Mouse (Mus musculus) left cerebral cortex, adult 8-10 months (tissue): ENCODE results near the gene Ddc. TPM values are rescaled to one million over a fixed set of nuclear protein-coding genes. Genes with fewer than 3 reads are reported as not detected.

ENCODE experiments used
- DNase-seq, 2 experiments: peaks; one replicate each; pipeline ENCODE4 v3.0.0; 2022; ENCODE audit warnings: low spot score in 2 of 2
- total RNA-seq, 4 experiments: library from RNA; stranded (reverse); gene quantifications; 2 replicates each; pipeline ENCODE4 v1.2.4; 2022

Gene Ddc
- total RNA-seq, 4 experiments from 2014 or later = 6.6 to 8.9 (median 7.8) TPM

DNA sequence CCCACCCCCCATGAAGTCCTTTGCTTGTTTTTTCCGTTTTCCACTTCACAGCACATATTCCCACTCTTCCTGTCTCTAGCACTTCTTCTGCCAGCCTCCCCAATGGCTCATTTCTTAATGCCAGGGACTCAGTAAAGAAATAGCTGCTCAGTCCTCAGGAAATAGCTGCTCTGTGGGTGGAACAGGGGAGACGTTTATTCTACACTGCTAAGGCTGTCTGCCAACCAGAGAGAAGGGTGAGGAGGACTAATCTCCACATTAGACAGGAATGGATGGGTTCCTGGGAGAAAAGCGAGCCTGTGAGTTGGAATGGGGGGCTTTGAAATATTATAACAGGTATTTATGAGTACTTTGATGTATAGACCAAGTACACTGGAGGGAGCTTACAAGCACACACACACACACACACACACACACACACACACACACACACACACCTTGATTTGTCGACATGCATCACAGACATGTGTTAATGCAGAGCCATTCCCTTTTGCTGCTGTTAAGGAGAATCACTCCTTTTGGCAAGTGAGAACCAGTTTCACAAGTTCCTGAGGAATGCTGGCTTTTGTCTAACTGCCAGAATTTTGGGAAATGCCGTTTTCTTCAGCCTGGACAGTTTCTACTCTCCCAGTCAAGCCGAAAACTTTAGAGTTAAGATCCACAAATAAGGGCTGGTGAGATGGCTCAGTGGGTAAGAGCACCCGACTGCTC lies 9.9 kb upstream of the Ddc start:
- DNase-seq = no peak

DNA sequence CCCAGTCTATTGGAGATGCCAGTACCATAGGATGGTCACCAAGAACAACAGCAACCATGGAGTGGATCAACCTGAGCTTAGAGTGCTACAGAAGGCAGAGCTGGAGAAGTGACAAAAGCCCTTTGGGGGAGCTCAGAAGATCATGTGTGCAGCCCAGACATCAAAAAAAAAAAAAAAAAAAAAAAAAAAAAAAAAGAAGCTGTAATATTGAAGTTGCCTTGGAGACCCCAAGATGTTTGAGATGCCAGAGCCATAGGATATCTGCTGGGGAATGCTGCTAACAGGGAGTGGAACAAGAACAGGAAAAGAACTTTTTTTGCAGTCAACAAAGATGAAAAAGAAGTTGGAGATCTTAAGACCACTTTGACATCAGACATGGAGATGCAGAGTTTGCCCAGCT lies 7.6 kb upstream of the Ddc start:
- no peak for DNase-seq

GRCm38 (mm10) chr11:11904995-11905394 lies 7.1 kb upstream of the Ddc start:
- no peak for DNase-seq

GRCm38 (mm10) chr11:11901509-11901908 lies 3.6 kb upstream of the Ddc start:
- DNase-seq = no peak

DNA sequence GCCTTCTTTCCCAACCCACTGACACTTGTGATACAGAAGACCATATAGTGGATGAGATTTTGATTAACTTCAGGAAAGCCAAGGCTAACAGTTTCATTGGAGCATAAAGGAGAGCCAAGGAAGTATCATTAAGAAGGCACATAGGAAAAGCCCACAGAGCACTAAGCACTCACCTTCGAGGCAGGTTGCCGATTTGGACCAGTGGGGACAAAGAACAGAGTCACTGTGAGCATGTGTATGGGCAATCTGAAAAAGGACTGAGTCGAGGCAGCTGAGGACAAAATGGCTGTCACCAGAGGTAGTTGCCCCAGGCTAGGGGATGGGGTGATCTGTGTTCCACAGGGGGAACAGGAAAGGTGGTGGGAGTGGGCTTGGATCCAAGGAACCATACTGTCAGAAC lies 552 bp upstream of the Ddc start:
- DNase-seq = no peak

DNA sequence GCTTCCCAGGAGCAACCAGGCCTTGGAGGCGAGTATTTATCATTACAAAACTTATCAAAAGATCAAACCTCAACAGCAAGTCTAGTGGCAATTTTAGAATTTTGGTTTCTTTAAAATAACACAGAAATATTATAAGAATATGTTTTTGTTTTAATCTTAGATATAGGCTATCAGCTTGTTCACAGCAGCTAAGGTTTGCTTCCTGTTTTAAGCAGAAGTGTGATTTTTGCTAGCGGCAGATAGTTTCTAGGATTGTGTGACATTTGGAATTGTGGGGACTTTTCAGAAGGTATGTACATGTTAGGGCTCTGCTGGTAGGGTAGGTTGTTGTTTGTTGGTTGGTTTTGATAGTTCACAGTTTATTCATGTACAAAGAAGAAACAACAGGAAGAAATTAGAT lies 2.5 kb downstream of the Ddc start:
- DNase-seq = no peak

GRCm38 (mm10) chr11:11893769-11894168 lies 4.2 kb downstream of the Ddc start:
- DNase-seq = no peak

- no peak for DNase-seq
These were observed 4.8 kb downstream of the Ddc start for GRCm38 (mm10) chr11:11892993-11893602.

GRCm38 (mm10) chr11:11891832-11892231 lies 6.1 kb downstream of the Ddc start:
- DNase-seq = no peak

DNA sequence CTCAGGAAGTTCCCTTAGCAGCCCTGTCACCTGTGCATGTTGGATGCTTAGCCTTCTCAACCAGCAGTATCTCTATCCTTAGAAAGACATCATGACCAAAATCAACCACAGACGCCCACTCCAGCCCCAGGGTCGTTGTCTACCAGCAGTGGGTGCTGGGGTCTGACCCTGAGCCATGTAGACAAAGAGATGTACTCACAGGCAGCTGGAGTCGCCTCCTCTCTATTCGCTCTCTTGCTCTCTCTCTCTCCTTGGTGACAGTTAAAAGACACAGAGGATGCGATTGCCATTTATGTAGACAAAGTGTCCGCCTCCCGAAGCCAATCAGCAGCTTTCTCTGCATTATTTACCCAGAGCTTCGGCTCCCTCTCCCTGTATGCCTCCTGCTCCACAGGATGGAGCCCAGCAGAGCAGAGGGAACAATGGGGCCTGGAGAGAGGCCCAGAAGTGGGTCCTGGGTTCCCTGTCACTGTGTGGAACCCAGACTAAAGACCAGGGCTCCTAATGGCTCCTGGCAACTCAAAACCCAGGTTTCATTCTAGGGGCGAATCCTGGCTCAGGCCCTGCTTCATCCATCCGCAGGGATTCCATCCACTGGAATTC lies 7.7 kb downstream of the Ddc start:
- DNase-seq = no peak

- DNase-seq = no peak
These were observed 9.2 kb downstream of the Ddc start for GRCm38 (mm10) chr11:11888727-11889126.

- no peak for DNase-seq
These were observed 9.9 kb downstream of the Ddc start for GRCm38 (mm10) chr11:11888051-11888450.

GRCm38 (mm10) chr11:11886403-11886998 lies 11.4 kb downstream of the Ddc start:
- no peak for DNase-seq

- no peak for DNase-seq
These were observed 12.0 kb downstream of the Ddc start for GRCm38 (mm10) chr11:11885921-11886320.

DNA sequence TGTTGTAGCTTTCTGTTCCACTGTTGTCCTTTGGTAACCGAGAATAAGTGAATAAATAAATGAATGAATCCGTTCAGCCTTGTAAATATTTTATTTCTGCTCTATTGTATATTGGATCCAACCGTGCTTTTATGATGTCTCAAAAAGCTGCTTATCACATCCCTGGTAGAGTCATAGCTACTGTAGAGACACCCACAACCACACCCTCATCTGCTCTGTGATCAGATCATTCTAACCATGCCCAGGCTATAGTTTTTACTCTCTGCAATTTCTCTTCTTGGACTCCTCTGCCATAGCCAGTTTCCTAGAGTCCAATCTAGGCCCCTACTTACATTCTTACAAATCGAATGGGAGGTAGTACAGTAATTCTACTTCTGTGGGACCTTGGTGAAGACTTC lies 12.7 kb downstream of the Ddc start:
- DNase-seq = no peak

GRCm38 (mm10) chr11:11884533-11885245 lies 13.3 kb downstream of the Ddc start:
- DNase-seq = no peak

DNA sequence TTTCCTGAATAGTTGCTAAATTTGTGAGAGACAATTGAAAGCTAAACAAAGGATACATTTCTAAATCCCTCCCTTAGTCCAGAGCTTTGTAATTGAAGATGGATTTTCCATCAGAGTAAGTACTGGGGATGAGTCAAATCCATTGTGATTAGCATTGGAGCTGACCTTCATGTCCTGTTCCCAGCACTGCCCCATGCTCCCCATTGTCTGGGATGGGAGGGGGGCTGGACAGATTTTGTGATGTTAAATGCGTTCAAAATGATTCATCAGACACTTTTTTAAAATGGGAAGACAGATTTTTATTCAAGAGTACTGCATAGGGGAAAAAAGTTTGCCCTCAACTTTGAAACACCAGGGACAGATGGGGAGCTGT lies 16.2 kb downstream of the Ddc start:
- no peak for DNase-seq

DNA sequence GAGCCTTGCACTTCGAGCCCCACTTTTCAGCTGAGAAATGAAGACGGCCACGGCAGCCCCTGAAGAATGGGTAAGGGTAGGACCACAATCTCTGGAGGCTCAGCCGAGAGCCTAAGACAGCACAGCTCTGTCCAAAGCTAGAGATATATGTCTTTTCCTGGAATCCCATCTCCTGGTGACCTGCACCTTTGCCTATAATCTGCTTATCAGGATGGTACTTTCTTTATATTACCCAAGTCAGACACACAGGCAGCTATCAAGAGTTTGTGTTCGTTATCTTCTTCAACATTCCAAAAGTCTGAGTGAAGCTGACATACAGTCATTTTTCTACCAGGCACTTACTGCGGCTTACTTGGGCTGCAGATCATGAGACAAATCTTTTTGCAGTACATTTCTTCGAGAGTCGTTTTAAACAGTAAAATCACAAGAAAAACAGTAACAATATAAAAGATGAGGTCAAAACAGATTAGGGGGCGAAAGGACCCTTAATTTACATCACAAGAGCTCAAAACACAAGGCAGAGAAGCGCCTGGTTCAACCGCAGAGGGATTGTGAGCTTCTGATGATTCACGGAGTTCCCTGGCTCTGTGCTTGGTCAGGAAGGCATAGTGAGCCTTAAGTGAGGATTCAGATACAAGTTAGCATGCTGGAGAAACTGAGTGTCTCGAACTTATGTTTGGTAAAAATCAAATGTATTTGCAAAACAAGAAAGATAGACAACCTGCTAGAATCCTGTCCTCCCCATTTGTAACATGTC lies 16.7 kb downstream of the Ddc start:
- DNase-seq = no peak

DNA sequence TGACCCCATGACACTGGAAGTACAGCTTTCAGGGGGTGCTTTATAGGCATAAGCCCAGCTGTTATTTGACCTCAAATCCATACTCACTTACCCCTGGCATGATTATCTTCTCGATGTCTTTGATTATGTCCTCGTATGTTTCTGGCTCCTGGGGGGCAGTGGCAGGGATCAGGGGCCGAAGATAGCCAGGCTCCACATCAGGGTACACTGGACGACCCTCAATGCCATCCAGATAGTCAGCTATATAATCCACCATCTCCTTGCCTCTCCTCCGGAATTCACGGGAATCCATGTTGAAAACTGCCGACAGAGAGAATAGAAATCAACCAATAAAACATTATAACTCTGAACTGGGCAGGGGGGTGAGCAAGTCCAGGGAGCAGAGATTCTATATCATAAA lies 17.6 kb downstream of the Ddc start:
- no peak for DNase-seq

DNA sequence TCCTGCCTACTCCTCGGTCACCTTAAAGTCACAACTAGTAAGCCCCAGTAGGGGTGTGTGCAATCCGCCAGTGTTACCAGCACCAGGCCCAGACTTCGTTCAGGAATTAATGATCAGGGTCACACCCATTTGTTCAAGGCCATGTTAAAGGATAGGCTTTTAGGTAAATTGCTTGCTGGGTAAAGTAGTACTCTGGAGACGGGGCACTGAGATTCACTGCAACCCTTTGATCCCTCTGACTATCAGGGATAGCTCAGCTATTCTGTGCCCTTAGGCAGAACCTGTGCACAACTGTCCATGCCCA lies 18.3 kb downstream of the Ddc start:
- no peak for DNase-seq

DNA sequence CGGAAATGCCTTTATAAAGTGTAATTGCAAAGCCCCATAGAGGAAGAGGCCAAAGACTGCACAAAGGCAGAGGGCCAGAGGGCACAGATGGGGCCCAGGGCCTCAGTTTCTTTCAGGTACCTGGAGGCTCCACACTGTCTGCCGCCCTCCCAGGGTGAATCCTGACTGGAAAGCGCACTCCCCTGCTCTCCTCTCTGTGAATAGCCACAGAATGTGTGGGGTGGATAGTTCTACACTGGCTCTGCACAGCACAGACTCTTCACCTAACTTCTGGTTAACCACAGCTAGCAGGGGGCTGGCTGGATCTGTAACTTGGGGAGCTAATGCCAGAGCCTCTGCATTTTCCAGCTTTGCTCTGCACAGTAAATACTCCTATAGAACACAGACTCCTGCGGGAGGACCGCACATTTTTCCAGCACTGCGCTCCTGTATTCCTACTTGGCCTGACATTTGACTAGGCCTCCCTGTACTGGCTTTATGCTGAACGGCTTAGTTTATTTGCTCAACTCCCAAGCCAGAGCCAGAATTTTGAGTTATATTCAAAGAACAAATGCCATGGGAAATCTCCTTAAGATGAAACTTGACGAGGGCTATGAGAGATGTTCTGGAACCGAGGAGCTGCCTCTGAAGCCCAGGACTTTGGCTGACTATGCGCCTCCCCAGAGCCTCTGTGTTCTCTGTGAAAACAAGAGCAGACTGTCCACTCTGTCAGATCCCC lies 18.8 kb downstream of the Ddc start:
- DNase-seq = no peak
